Mouse (Mus musculus) neural tube, postnatal 0 days (tissue): ENCODE results near the gene Kpna1. TPM values are rescaled to one million over a fixed set of nuclear protein-coding genes. Genes with fewer than 3 reads are reported as not detected.

Experiments used
- polyA plus RNA-seq: library from polyadenylated mRNA; unstranded; fragments of >200 nt; fragmentation: Nextera tagmentation; extraction: Ambion mirVana; gene quantifications from 2 replicates; pipeline ENCODE4 v1.2.1, GENCODE M21; 2015

Kpna1 gene
- polyA plus RNA-seq, result 39.8 and 40.0 TPM in 2 replicates

GRCm38 (mm10) chr16:35978450-35978849, at the start of gene Kpna1:
TSS of gene Kpna1 (plus strand) at chr16:35978750.

DNA sequence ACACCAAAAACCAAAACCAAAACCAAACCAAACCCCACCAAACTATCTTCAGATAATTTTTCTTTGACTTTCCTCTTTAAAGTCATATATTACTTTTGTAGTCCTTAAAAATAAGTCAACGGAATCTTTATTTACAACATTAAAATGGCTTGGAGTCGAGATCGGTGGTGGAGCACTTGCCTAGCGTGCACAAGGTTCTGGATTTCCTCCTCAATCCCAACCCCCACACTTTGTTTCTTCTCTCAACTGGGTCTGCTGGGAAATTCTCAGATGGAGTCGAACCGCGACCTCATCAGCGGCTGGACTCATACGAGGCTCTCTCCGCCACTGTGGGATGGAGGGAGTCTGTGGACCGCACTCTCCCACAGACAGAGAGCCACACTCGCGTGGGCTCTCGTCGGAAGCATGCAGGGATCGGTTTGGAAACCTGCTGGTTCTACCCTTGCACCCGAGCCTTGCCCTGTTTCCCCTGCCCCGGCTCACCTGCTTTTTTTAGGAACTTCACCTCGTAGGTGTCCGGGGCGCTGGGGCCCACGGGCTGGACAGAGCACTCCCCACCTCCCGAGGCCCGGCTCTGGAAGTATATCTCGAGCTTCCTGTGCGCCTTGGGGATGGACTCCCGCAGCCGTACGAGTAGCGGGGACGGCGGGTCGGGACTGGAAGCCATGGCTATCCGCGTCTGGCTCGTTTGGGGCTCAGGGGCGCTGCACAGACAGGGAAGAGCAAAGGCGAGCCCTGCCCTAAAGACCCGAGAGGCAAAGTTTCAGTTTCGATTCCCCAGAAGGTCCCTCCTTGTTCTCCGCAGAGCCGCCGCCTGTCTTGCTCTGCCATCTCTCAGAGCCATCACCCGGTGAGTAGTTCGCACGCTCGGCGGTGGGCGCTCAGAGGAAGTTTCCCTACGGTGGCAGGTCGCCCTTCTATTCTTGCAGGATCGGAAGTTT, 40.1 kb upstream of the Kpna1 start, which contains the start of the genes Parp9 and Dtx3l:
TSS of gene Parp9 (plus strand) at position 260 of the 941 bp plus-strand sequence.
TSS of gene Dtx3l (minus strand) at position 941 of the 941 bp plus-strand sequence.

DNA sequence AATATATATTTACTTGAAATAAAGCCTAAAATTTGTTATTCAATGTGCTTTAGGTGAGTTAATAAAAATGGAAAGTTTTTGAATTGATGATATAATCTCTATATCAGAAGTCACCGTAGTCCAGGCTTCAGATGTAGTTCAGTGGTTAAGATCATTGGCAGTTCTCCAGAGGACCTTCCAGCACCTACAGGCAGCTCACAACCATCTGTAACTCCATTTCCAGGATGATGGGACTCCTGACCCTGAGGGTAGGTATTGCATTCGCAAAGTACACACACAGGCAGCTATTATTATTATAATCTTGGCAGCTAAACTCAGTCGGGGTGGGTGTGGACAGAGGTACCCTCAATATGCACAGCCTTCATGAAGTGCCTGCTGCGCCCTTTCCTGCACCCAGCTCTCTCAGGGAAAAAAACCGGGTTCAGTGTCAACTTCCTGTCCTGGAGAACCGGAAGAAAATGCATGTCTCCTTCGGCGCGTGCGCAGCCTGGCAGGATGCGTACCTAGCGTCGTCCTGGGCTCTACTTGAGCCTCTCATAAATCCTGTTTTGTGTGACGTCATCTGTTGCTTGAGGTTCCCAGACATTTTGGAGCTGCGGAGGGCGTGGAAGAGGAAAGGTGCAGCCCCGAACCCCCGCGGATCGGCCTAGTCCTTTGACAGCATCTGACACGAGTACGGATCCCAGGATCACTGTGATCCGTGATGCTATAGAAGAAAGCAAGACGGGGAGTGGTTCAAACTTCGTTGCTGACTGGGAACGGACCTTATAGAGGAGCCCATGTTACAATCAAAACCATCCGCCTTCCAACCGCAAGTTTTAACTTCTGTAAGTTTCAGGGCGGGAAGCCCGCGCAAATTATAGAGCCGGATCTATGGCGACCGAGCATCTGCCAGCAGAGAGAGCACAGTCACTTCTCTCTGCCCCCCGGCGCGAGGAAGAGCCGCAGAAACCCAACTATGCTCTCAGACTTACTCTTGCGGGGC, 62.4 kb downstream of the Kpna1 start, which contains the start of gene Wdr5b:
TSS of gene Wdr5b (plus strand) at position 551 of the 985 bp plus-strand sequence.

DNA sequence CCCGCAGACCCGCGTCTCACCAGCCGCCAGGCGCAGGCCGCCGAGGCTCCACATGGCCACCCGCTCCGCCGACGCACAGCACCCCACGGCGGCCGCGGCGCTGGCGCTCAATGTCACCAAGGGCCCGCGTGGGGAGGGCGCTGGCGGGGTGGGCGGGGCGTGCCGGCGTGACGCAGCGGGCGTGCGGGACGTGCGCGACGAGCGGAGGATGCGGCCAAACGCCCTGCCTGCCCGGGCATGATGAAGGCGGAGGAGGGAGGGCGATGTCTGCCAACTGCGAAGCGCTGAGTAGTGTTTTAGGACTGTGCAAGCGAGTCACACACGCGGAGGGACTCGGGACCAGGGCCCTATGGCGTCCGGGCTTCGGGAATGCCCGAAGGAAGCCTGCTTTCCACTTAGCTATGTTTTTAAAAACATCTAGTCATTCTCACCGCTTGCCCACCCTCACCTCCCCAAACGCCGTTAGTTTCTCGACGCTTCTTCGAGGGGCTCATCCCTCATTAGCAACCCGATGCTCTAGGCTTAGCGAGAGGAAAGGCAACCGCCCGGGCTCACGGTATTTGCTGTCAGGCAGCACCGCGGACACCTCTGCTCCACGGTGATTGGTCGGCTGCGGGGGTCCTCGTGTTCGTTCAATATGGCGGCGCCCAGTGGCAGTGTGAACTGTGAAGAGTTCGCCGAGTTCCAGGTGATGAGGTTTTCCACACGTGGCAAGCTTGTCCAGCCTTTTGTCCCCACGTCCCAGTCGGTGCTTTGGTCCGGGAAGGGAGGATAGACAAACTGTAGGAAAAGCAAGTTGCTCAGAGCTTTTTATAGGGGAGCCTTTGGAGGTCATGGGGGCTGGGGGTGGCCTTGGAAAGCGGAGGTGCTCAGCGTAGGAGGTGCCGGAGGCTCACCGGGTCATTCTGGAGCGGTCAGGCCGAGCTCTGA, 93.2 kb downstream of the Kpna1 start, which contains the start of the genes Fam162a and Ccdc58:
TSS of gene Fam162a (minus strand) at position 145 of the 930 bp plus-strand sequence.
TSS of gene Ccdc58 (plus strand) at position 236 of the 930 bp plus-strand sequence.

Other genes with a start within 250 kb of the Kpna1 start
- gene Dirc2, start 209.4 kb upstream of the Kpna1 start, polyA plus RNA-seq, result 37.1 and 43.6 TPM in 2 replicates
- 7.7 and 8.3 TPM in 2 replicates for gene Hspbap1, start 208.4 kb upstream of the Kpna1 start, polyA plus RNA-seq
- 0.62 and 1.3 TPM in 2 replicates for gene Parp14, start 107.2 kb upstream of the Kpna1 start, polyA plus RNA-seq
- gene Parp9, start 40.3 kb upstream of the Kpna1 start, polyA plus RNA-seq, result 3.1 and 3.5 TPM in 2 replicates
- 1.5 and 1.6 TPM in 2 replicates for gene Dtx3l, start 39.6 kb upstream of the Kpna1 start, polyA plus RNA-seq
- 7.9 and 8.1 TPM in 2 replicates for gene Wdr5b, start 62.4 kb downstream of the Kpna1 start, polyA plus RNA-seq
- 156 and 169 TPM in 2 replicates for gene Fam162a, start 92.8 kb downstream of the Kpna1 start, polyA plus RNA-seq
- 25.9 and 29.3 TPM in 2 replicates for gene Ccdc58, start 92.9 kb downstream of the Kpna1 start, polyA plus RNA-seq
- not detected in 2 replicates for gene Csta1, start 152.5 kb downstream of the Kpna1 start, polyA plus RNA-seq
- 1.6 TPM in 1 of 2 replicates, not detected in the other for gene Stfa2l1, start 178.1 kb downstream of the Kpna1 start, polyA plus RNA-seq
- gene Gm5483, start 205.5 kb downstream of the Kpna1 start, polyA plus RNA-seq, result 1.1 and 2.6 TPM in 2 replicates
- not detected in 2 replicates for gene Gm5416, start 231.7 kb downstream of the Kpna1 start, polyA plus RNA-seq
- gene 2010005H15Rik, start 242.7 kb downstream of the Kpna1 start, polyA plus RNA-seq, result 0.71 and 1.1 TPM in 2 replicates